In the genomic region with DNA sequence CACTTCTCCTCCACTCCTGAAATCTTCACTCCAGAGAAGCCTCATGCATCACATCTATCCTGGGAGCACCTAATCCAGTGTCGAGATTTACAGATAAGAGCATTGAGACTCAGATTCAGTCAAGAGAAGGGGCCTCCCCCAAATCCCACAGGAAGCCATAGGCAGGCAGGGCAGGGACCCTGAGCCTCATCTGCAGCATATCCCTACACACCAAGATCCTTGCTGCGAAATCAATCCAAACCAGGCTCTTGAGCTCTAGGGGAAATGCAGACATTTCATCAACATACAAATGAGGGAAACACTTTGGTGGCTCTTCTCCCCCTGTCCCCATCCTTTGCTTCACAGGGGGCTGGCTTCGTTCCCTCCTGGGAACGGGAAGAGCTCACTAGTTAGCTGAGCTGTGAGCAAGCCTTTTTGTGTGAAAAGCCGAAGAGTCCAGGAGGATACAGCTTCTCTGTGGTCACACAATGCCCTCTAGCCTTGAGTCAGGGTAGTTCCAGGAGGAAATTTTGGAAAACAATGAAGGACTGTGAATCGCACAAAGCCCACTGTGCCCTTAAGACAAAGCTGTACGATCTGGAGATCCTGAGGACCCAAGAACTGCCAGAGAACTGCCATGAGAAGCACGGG, we compare ENCODE assay signal across 10 mouse cellular contexts.
DNase-seq lines count a peak whose midpoint lies in the region; ATAC-seq and TF ChIP-seq lines count a peak whose summit lies in the region.
"Had no signal": no experiment of that assay in that cellular context is flagged by ENCODE, and none has a peak within 500 bp of the region (broad histone marks: within the 10 kb centered on the region; RNA-seq: fewer than 3 reads in every experiment).

No protein-coding gene starts in this region.

- ATAC-seq in lung, postnatal 0 days = no peak
- peak; percentile 85 for ATAC-seq in neural tube, embryonic 15.5 days (ENCODE audit: low FRiP score)
- no peak for ATAC-seq in megakaryocyte-erythroid progenitor cell, adult 5-6 weeks (replicated peaks; ENCODE audit: low FRiP score, low TSS enrichment, poor library complexity, severe bottlenecking)
- ATAC-seq: Patski had no signal

- TF ChIP-seq EP300 in lung, postnatal 0 days (IDR thresholded peaks at IDR 0.05) = no peak

- no peak overlapping the region for H3K4me3 ChIP-seq in lung, postnatal 0 days (ENCODE audit: low read depth, low read length)
- no peak overlapping the region for H3K4me3 ChIP-seq in neural tube, embryonic 15.5 days (replicated peaks)
- H3K4me3 ChIP-seq: heart, embryonic 13.5 days had no signal

- no peak overlapping the region for H3K9ac ChIP-seq in lung, postnatal 0 days (replicated peaks; ENCODE audit: low read depth)
- no peak overlapping the region for H3K9ac ChIP-seq in neural tube, embryonic 15.5 days (replicated peaks)
- H3K9ac ChIP-seq: heart, embryonic 13.5 days had no signal

- peak; percentile 41 for TF ChIP-seq CTCF in lung, postnatal 0 days (IDR thresholded peaks at IDR 0.05)

- no peak overlapping the region for H3K4me2 ChIP-seq in lung, postnatal 0 days (replicated peaks; ENCODE audit: low read depth, low read length)
- H3K4me2 ChIP-seq in neural tube, embryonic 15.5 days = peak overlapping the region; percentile 15; the same call in 1 of the 2 replicates
- H3K4me2 ChIP-seq: heart, embryonic 13.5 days had no signal

- 27% methylated on average over 8 of the region's 8 CpGs for WGBS in lung, postnatal 0 days
- WGBS in neural tube, embryonic 15.5 days = 18% methylated on average over 8 of the region's 8 CpGs

- H3K27ac ChIP-seq in lung, postnatal 0 days (ENCODE audit: low read length) = no peak overlapping the region
- H3K27ac ChIP-seq in neural tube, embryonic 15.5 days (replicated peaks) = peak overlapping the region; percentile 30
- H3K27ac ChIP-seq: heart, embryonic 13.5 days had no signal

- DNase-seq in lung, postnatal 0 days (ENCODE audit: low spot score) = peak; percentile 11
- DNase-seq in lung, adult 18-20 months = no peak
- DNase-seq in embryo, embryonic 11.5 days (ENCODE audit: low read depth, low spot score) = peak; percentile 14
- peak; percentile 3 to 13 for DNase-seq in heart, postnatal 36 days
- DNase-seq in layer of hippocampus, postnatal 36 days = peak; percentile 22 to 30
- DNase-seq in urinary bladder, postnatal 36 days (ENCODE audit: low spot score in 2 of 2) = no peak

- intact Hi-C loops in heart, postnatal 36 days (cut with DNase I) = no loop called here

- H3K9me3 ChIP-seq in lung, postnatal 0 days (ENCODE audit: low read length) = no peaks in the 10 kb centered on the region
- H3K9me3 ChIP-seq in neural tube, embryonic 15.5 days (replicated peaks) = no peaks in the 10 kb centered on the region
- H3K9me3 ChIP-seq: heart, embryonic 13.5 days had no signal

- no peaks in the 10 kb centered on the region for H3K27me3 ChIP-seq in lung, postnatal 0 days (replicated peaks; ENCODE audit: insufficient read depth, low read length)
- no peaks in the 10 kb centered on the region for H3K27me3 ChIP-seq in neural tube, embryonic 15.5 days (replicated peaks)
- H3K27me3 ChIP-seq: heart, embryonic 13.5 days had no signal

- H3K36me3 ChIP-seq in lung, postnatal 0 days (ENCODE audit: insufficient read depth, low read length) = no peaks in the 10 kb centered on the region
- no peaks in the 10 kb centered on the region for H3K36me3 ChIP-seq in neural tube, embryonic 15.5 days
- H3K36me3 ChIP-seq: heart, embryonic 13.5 days had no signal

- no peaks in the 10 kb centered on the region for H3K4me1 ChIP-seq in lung, postnatal 0 days (ENCODE audit: insufficient read depth, low read depth, low read length)
- H3K4me1 ChIP-seq in neural tube, embryonic 15.5 days = peaks cover 15% of the 10 kb centered on the region
- H3K4me1 ChIP-seq: heart, embryonic 13.5 days had no signal

Comparison
In these comparisons a context has a peak if more than half of its experiments do, and no peak if none do; other contexts are left out.
1. DNase-seq: peak in lung, postnatal 0 days (single experiment), embryo, embryonic 11.5 days (single experiment), heart, postnatal 36 days (2 of 2) and layer of hippocampus, postnatal 36 days (2 of 2); none in lung, adult 18-20 months (0 of 2) and urinary bladder, postnatal 36 days (0 of 2).